Mouse (Mus musculus) embryonic fibroblast, embryonic 13.5 days (primary cell): ENCODE data around the gene Slc25a1. TPM values are rescaled to one million over a fixed set of nuclear protein-coding genes. Genes with fewer than 3 reads are reported as not detected.
A peak's percentile ranks its signal among the peaks of the same experiment; 100 is the strongest.
"Not testable (repeated sequence)": the region's sequence is repeated elsewhere in the genome, so short reads cannot be mapped to it uniquely, and the experiment has no call there.

Experiments used
- H3K27ac ChIP-seq: 2 replicates; pipeline ENCODE4 v1.5.1; 2012; ENCODE audit warnings: low read length, control low read depth, inconsistent platforms; ENCODE audit not compliant: insufficient read depth
- H3K4me1 ChIP-seq: 2 replicates; pipeline ENCODE4 v1.6.1; 2011; ENCODE audit warnings: low read length; ENCODE audit not compliant: control insufficient read depth, insufficient read depth
- H3K4me3 ChIP-seq: 2 replicates; pipeline ENCODE4 v1.5.1; 2011; ENCODE audit warnings: mild to moderate bottlenecking, control low read depth, low read length; ENCODE audit not compliant: insufficient read depth
- CTCF ChIP-seq: IDR thresholded peaks from 2 replicates; pipeline ENCODE4 v1.5.1; 2011; ENCODE audit warnings: mild to moderate bottlenecking, control low read depth, low read length, moderate library complexity, borderline replicate concordance; ENCODE audit not compliant: insufficient read depth
- POLR2A ChIP-seq: IDR thresholded peaks from 2 replicates; pipeline ENCODE4 v1.6.1; 2011; ENCODE audit warnings: low read depth, mild to moderate bottlenecking, control low read depth, low read length, moderate library complexity
- polyA plus RNA-seq: library from polyadenylated mRNA; stranded (reverse); fragments of >200 nt; gene quantifications from 2 replicates; pipeline ENCODE4 v1.2.4, GENCODE M21; 2011; ENCODE audit warnings: low read depth; ENCODE audit not compliant: missing spikeins, insufficient read length

The Slc25a1 gene
- 77.8 and 111 TPM in 2 replicates for polyA plus RNA-seq

DNA sequence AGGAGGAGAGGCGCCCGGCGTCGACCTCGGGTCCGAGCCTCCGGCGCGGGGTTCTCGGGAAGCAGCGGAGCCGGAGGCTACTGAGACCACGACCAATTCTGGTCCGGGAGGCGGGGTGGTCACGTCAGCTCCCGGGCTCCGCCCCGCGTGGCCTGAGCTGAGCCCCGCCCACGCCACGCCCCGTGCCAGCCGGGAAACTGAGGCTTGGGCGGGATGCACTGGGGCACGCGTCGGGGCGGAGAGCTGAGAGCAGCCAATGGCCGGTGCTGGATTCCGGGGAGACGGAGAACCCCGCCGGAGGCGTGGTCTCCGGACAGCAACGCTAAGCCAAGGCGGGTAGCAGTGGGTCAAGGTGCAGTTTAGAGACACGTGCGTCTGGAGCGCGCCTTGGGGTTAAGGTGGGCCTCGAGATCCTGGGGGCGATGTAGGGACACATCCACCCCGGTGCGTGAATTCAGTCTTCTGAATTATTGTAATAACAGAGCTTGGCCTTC, at the start of gene Slc25a1:
TSS of gene Slc25a1 (minus strand) at position 133 of the 494 bp plus-strand sequence.
- Histone ChIP-seq H3K4me3 (peak within 1 kb of the TSS; percentile 69), H3K27ac (peak within 1 kb of the TSS; percentile 57), H3K4me1 (0 out of 2 replicates have a peak, but pooled peaks cover 1% of the 10 kb centered on the region)
- TF ChIP-seq POLR2A: peak; percentile 59
- TF ChIP-seq CTCF: no peak

- no peak for TF ChIP-seq CTCF
- no peak for TF ChIP-seq POLR2A
- no peaks in the 10 kb centered on the region for H3K4me1 ChIP-seq
- no peak overlapping the region for H3K27ac ChIP-seq
- H3K4me3 ChIP-seq: no peak overlapping the region
These were observed 43.8 kb upstream of the Slc25a1 start for GRCm38 (mm10) chr16:17971853-17972252.

DNA sequence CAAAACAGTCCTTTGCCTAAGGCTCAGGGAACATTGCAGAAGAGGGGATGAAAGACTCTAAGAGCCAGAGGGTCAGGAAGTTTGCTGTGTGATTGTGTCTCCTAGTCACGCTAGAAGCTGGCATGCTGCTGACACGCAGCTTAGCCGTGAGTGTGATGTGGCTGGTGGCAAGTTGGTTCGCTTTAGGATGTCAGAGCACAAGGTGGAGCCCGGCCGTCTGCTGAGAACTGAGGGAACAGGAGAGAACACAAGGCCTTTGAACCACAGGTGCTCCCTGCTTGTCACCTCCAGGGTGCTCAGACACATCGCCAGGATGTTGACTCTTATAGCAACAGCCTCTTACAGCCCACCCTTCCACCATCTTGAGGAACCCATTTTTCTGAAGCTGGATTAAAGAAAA, 34.1 kb upstream of the Slc25a1 start:
- no peaks in the 10 kb centered on the region for H3K4me1 ChIP-seq
- no peak overlapping the region for H3K27ac ChIP-seq
- H3K4me3 ChIP-seq: no peak overlapping the region
- no peak for TF ChIP-seq CTCF
- TF ChIP-seq POLR2A: no peak

GRCm38 (mm10) chr16:17956052-17956638, 28.1 kb upstream of the Slc25a1 start:
- H3K27ac ChIP-seq, H3K4me1 ChIP-seq, H3K4me3 ChIP-seq: not testable (repeated sequence)

GRCm38 (mm10) chr16:17951618-17952017, 23.6 kb upstream of the Slc25a1 start:
- Histone ChIP-seq H3K4me3 (no peak overlapping the region), H3K27ac (no peak overlapping the region), H3K4me1 (no peaks in the 10 kb centered on the region; the same call in 1 of the 2 replicates)
- no peak for TF ChIP-seq CTCF
- TF ChIP-seq POLR2A: no peak

GRCm38 (mm10) chr16:17950068-17950467, 22.0 kb upstream of the Slc25a1 start:
- H3K27ac ChIP-seq: no peak overlapping the region
- no peak overlapping the region for H3K4me3 ChIP-seq
- no peak for TF ChIP-seq POLR2A
- TF ChIP-seq CTCF: no peak
- no peaks in the 10 kb centered on the region; the same call in 1 of the 2 replicates for H3K4me1 ChIP-seq

DNA sequence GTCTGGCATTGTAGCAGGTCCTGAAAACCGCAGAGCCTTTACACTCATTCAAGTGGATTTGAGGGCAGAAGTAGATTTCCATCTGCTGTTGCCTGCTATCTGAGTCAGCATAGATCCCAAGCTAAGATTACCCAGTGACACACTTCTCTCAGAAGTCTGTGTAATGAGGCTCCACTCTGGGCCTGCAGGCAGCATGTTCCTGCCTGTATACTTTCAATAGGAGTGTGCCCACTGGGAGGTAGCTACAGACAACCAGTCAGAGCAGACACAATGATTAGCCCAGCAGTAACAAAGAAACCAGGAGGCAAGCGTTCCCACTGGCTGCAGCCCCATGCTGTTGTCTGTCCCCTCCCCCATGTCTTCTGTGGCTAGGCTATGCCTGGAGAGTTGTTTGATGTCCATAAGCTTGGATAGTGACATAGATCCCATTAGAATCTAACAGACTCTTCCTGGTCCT, 21.4 kb upstream of the Slc25a1 start:
- Histone ChIP-seq H3K4me1 (no peaks in the 10 kb centered on the region; the same call in 1 of the 2 replicates), H3K27ac (peak overlapping the region; percentile 38; the same call in 1 of the 2 replicates), H3K4me3 (no peak overlapping the region)
- TF ChIP-seq POLR2A: no peak
- TF ChIP-seq CTCF: no peak

DNA sequence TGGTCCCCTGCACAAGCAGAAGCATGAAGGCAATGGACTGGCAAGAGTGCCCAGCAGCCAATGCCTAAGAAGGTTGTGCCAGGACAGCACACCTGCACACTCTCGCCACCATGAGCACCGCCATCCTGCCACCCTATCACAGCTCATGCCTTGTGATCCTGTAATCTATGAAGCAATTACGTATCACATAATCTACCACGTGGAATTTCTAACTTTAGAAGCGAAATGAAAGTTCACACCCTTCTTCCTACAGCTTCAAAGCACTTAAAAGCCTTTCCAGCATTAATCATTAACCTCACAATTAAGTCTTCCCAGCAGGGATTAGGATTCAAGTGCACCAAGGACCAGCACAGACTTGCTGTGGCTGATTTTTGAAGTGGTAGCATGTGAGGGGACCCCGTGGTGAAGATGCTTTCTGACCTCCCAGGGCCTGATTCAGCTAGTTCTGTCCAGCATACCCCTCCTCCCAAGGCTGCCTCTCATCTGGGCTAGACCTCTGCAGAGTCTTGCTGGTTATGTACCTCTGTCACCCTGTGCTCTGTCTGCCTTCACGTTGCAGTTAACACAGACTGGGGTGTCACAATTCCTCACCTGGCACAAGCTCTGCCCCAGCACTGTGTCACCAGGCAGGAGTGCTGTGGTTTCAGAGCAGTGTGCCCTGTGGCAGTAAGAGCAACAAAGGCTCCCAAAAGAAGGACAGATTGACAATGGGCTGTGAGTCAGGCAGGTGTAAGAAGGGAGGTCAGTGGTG, 17.2 kb upstream of the Slc25a1 start:
- Histone ChIP-seq H3K4me3 (no peak overlapping the region), H3K4me1 (no peaks in the 10 kb centered on the region; the same call in 1 of the 2 replicates), H3K27ac (no peak overlapping the region)
- TF ChIP-seq POLR2A: no peak
- no peak for TF ChIP-seq CTCF

DNA sequence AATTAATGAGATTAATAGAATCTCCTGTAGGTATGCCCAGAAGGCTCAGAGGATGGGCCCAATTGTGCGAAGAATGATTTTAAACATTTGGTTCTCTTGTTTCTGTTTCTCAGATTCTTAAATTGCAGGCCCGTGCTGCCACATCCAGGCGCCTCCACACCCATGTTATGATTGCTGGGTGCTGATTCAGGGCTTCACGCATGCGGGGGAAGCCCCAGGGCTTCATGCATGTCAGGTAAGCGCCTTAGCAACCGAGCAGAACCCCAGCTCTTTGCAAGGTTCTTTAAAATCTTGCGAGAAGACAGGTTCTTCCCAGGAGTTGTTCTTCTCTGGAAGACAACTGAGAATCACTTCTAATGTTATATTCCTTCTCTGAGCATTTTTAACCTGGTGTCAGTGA, 15.4 kb upstream of the Slc25a1 start:
- H3K4me3 ChIP-seq: no peak overlapping the region
- no peak overlapping the region for H3K27ac ChIP-seq
- TF ChIP-seq CTCF (no peak), POLR2A (no peak)
- H3K4me1 ChIP-seq: no peaks in the 10 kb centered on the region

- no peak for TF ChIP-seq CTCF
- TF ChIP-seq POLR2A: no peak
- Histone ChIP-seq H3K4me3 (no peak overlapping the region), H3K4me1 (no peaks in the 10 kb centered on the region), H3K27ac (no peak overlapping the region)
These were observed 11.3 kb upstream of the Slc25a1 start for GRCm38 (mm10) chr16:17939255-17939751.
